Mouse (Mus musculus): ENCODE data around the gene Prl2c1. TPM values are rescaled to one million over a fixed set of nuclear protein-coding genes. Genes with fewer than 3 reads are reported as not detected.
"Not testable (repeated sequence)": the region's sequence is repeated elsewhere in the genome, so short reads cannot be mapped to it uniquely, and the experiment has no call there.

The Prl2c1 gene
- polyA plus RNA-seq (2015; fragmentation: Nextera tagmentation; extraction: Ambion mirVana) = not detected in 2 replicates

DNA sequence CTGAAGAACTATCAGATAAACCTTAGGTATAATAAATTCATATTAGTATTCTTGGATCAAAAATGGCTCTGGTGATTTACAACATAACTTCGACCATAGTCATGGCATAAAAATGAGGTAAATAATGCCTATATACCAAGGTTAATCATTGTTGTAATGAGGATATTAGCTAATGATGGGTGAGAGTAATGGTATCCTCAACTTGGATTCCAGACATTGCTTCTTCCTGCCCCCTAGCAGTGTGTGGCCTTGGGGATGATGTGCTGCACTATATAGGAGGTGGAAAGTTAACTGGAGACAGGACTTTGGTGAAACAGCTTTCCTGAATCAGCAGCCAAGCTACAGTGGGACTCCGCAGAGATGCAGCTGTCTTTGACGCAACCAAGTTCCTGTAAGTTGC is at the start of gene Prl2c1:
Gene Prl2c1, plus strand, starts transcription at position 301 of the 400 bp plus-strand sequence.
- Histone ChIP-seq H3K4me1 (no peaks in the 10 kb centered on the region), H3K27ac (replicated peaks) (no peak within 1 kb of the TSS), H3K9ac (replicated peaks) (no peak within 1 kb of the TSS), H3K4me3 (replicated peaks) (no peak within 1 kb of the TSS), H3K4me2 (no peak within 1 kb of the TSS), H3K36me3 (no peaks in the 10 kb centered on the region), H3K9me3 (replicated peaks) (no peaks in the 10 kb centered on the region), H3K27me3 (replicated peaks) (no peaks in the 10 kb centered on the region)
- 93% methylated on average over 3 of the region's 3 CpGs for WGBS
- ATAC-seq (ENCODE audit: low FRiP score) = no peak

DNA sequence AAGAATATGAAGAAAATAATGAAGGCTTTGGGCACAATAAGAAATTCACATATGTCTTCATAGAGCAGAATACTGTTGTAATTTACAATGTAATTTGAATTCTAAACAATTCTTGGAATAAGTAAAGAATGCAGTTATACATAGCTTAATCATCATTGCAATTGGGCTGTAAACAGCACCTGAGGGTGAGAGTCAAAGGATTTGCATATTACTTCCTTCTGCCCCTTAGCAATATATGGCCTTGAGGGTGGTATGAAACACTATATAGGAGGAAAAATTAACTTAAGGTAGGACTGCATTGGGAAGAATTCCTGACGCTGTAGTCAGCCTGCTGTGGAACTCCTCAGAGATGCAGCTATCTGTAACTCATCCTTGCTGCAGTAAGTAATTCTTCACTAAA is 47.8 kb upstream of the Prl2c1 start, which contains the start of gene Prl2a1:
Gene Prl2a1, plus strand, starts transcription at position 301 of the 400 bp plus-strand sequence.
- Histone ChIP-seq H3K4me1 (no peaks in the 10 kb centered on the region), H3K4me2 (no peak within 1 kb of the TSS), H3K36me3 (no peaks in the 10 kb centered on the region), H3K9me3 (replicated peaks) (no peaks in the 10 kb centered on the region), H3K9ac (replicated peaks) (no peak within 1 kb of the TSS), H3K27ac (replicated peaks) (no peak within 1 kb of the TSS), H3K4me3 (replicated peaks) (no peak within 1 kb of the TSS), H3K27me3 (replicated peaks) (no peaks in the 10 kb centered on the region)
- no peak for ATAC-seq (ENCODE audit: low FRiP score)
- 85% methylated on average over 1 of the region's 1 CpGs for whole genome bisulfite sequencing

DNA sequence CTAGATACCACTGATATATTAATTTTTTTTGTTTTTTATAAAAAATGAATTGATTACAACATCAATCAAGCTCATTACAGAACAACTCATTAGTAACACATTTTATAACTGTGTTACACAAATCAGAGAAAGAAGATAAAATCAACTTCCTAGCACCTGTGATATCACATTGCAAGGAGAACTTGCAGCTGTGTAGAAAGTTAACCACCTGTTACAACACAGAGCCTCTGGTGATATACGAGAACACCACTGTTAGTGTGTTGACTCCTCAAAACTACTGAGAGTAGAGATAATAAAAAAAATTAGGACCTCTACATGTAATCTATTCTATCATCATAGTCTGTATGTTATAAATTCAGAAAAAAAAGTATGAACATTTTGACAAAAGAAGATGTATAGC is 46.4 kb upstream of the Prl2c1 start:
- no peaks in the 10 kb centered on the region for H3K27me3 ChIP-seq (replicated peaks)
- H3K4me1 ChIP-seq = no peaks in the 10 kb centered on the region
- H3K4me2 ChIP-seq = no peak overlapping the region
- 88% methylated on average over 1 of the region's 1 CpGs for WGBS
- H3K4me3 ChIP-seq (replicated peaks) = no peak overlapping the region
- no peak overlapping the region for H3K27ac ChIP-seq (replicated peaks)
- no peak for ATAC-seq (ENCODE audit: low FRiP score)
- no peaks in the 10 kb centered on the region for H3K9me3 ChIP-seq (replicated peaks)
- no peak overlapping the region for H3K9ac ChIP-seq (replicated peaks)
- no peaks in the 10 kb centered on the region for H3K36me3 ChIP-seq

DNA sequence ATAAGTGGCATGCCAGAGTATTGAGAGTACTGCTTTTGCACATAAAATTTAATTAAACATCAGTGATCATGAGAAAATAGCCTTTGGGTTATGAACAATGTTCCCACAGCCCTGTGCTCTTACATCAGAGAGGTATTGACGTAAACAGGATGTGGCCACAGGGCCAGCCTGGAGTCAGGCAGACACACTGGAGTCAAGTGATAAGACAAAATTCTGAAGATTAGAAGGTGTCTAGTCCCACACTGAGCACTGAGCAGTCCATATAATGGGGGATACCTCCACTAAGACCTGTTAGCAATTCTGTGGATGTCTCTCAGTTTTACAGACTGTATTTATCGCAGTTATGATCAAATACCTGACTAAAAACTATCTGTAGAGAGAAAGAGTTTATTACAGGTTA is 55.1 kb downstream of the Prl2c1 start:
- 86% methylated on average over 2 of the region's 2 CpGs for WGBS
- H3K9ac ChIP-seq (replicated peaks); ATAC-seq (ENCODE audit: low FRiP score): not testable (repeated sequence)

More for the DNA sequence above, 55.1 kb downstream of the Prl2c1 start:
- not testable (repeated sequence) for H3K36me3 ChIP-seq; H3K4me1 ChIP-seq; H3K9me3 ChIP-seq (replicated peaks); H3K4me3 ChIP-seq (replicated peaks); H3K27ac ChIP-seq (replicated peaks); H3K27me3 ChIP-seq (replicated peaks); H3K4me2 ChIP-seq

Other genes with a start within 250 kb of the Prl2c1 start
- gene Prl7b1, start 238.8 kb upstream of the Prl2c1 start, polyA plus RNA-seq (2015; fragmentation: Nextera tagmentation; extraction: Ambion mirVana) = not detected in 2 replicates
- not detected in 2 replicates for gene Prl7a1, start 206.8 kb upstream of the Prl2c1 start, polyA plus RNA-seq (2015; fragmentation: Nextera tagmentation; extraction: Ambion mirVana)
- gene Prl7a2, start 181.3 kb upstream of the Prl2c1 start, polyA plus RNA-seq (2015; fragmentation: Nextera tagmentation; extraction: Ambion mirVana) = not detected in 2 replicates
- gene Prl7d1, start 132.6 kb upstream of the Prl2c1 start, polyA plus RNA-seq (2015; fragmentation: Nextera tagmentation; extraction: Ambion mirVana) = not detected in 2 replicates
- gene Prl7c1, start 68.5 kb upstream of the Prl2c1 start, polyA plus RNA-seq (2015; fragmentation: Nextera tagmentation; extraction: Ambion mirVana) = not detected in 2 replicates
- gene Prl2a1, start 47.7 kb upstream of the Prl2c1 start, polyA plus RNA-seq (2015; fragmentation: Nextera tagmentation; extraction: Ambion mirVana) = not detected in 2 replicates
- gene Prl4a1, start 166.9 kb downstream of the Prl2c1 start, polyA plus RNA-seq (2015; fragmentation: Nextera tagmentation; extraction: Ambion mirVana) = not detected in 2 replicates

Measured in neural tube, embryonic 15.5 days (tissue).